Mouse (Mus musculus) monocyte, adult 5-6 weeks (primary cell): Measurements from ENCODE around the gene Prr23a2. TPM values are rescaled to one million over a fixed set of nuclear protein-coding genes. Genes with fewer than 3 reads are reported as not detected.

Experiments used
- total RNA-seq: library from RNA; stranded (forward); fragments of 200-1000, 200-491, 200-594 nt; gene quantifications from 3 replicates; pipeline ENCODE4 v1.2.3, GENCODE M21; 2017

Prr23a2 gene
- total RNA-seq, 1 experiment from 2014 or later = not detected

Other genes starting within 250 kb of the Prr23a2 start
- not detected in 3 replicates for gene Prr23a1, start 14.0 kb upstream of the Prr23a2 start, total RNA-seq
- gene Prr23a3, start 8.3 kb downstream of the Prr23a2 start, total RNA-seq = not detected in 3 replicates
- not detected in 3 replicates for gene 7420426K07Rik, start 46.6 kb downstream of the Prr23a2 start, total RNA-seq
- gene Foxl2, start 98.8 kb downstream of the Prr23a2 start, total RNA-seq = not detected in 3 replicates
- 131 to 158 TPM (median 133 TPM) in 3 replicates for gene Faim, start 129.9 kb downstream of the Prr23a2 start, total RNA-seq
- gene Gm1123, start 179.2 kb downstream of the Prr23a2 start, total RNA-seq = not detected in 3 replicates